Mouse (Mus musculus) kidney, postnatal 4 days (tissue): ENCODE data around the gene Susd1.
A peak's percentile ranks its signal among the peaks of the same experiment; 100 is the strongest.

Experiments
- DNase-seq, 2 experiments: peaks; one replicate each; pipeline ENCODE4 v3.0.0; 2021; ENCODE audit warnings: mixed read lengths in 2 of 2

Susd1 gene

GRCm38 (mm10) chr4:59429128-59429527 lies 9.3 kb downstream of the Susd1 start:
- no peak for DNase-seq

- no peak for DNase-seq
Observed at GRCm38 (mm10) chr4:59426429-59426828, 12.0 kb downstream of the Susd1 start.

- no peak for DNase-seq
Observed at GRCm38 (mm10) chr4:59422808-59423207, 15.6 kb downstream of the Susd1 start.

- DNase-seq, result no peak
Observed at GRCm38 (mm10) chr4:59422025-59422783, 16.2 kb downstream of the Susd1 start.

GRCm38 (mm10) chr4:59421369-59421746 lies 17.1 kb downstream of the Susd1 start:
- DNase-seq, result no peak

GRCm38 (mm10) chr4:59420695-59421368 lies 17.6 kb downstream of the Susd1 start:
- DNase-seq, result no peak

- DNase-seq, result no peak
Observed at GRCm38 (mm10) chr4:59419211-59419610, 19.2 kb downstream of the Susd1 start.

- no peak for DNase-seq
Observed at GRCm38 (mm10) chr4:59413428-59413827, 25.0 kb downstream of the Susd1 start.

GRCm38 (mm10) chr4:59411153-59411552 lies 27.3 kb downstream of the Susd1 start:
- DNase-seq, result no peak

- DNase-seq, result no peak
Observed at GRCm38 (mm10) chr4:59407766-59408165, 30.7 kb downstream of the Susd1 start.

- peak; percentile 61 to 64 for DNase-seq
Observed at GRCm38 (mm10) chr4:59404375-59404774, 34.1 kb downstream of the Susd1 start.

GRCm38 (mm10) chr4:59400931-59401330 lies 37.5 kb downstream of the Susd1 start:
- no peak for DNase-seq

- DNase-seq, result no peak
Observed at GRCm38 (mm10) chr4:59399343-59399742, 39.1 kb downstream of the Susd1 start.

- DNase-seq, result no peak
Observed at GRCm38 (mm10) chr4:59395528-59395927, 42.9 kb downstream of the Susd1 start.

GRCm38 (mm10) chr4:59394155-59394554 lies 44.3 kb downstream of the Susd1 start:
- DNase-seq, result no peak

GRCm38 (mm10) chr4:59388447-59389030 lies 49.9 kb downstream of the Susd1 start:
- peak in 1 of 2 experiments; percentile 49 for DNase-seq

GRCm38 (mm10) chr4:59387387-59388210 lies 50.8 kb downstream of the Susd1 start:
- DNase-seq, result peak in 1 of 2 experiments; percentile 50

GRCm38 (mm10) chr4:59385254-59385895 lies 53.1 kb downstream of the Susd1 start:
- no peak for DNase-seq

GRCm38 (mm10) chr4:59383791-59384190 lies 54.6 kb downstream of the Susd1 start:
- DNase-seq, result no peak

- DNase-seq, result peak; percentile 61 to 74
Observed at GRCm38 (mm10) chr4:59382131-59382530, 56.3 kb downstream of the Susd1 start.

- peak; percentile 69 to 81 for DNase-seq
Observed at GRCm38 (mm10) chr4:59381007-59381743, 57.3 kb downstream of the Susd1 start.

- no peak for DNase-seq
Observed at GRCm38 (mm10) chr4:59380478-59380877, 58.0 kb downstream of the Susd1 start.
